Mouse (Mus musculus) small intestine, adult 2 months (tissue): Measurements from ENCODE around the gene Olfr1419. TPM values are rescaled to one million over a fixed set of nuclear protein-coding genes. Genes with fewer than 3 reads are reported as not detected.

ENCODE experiments used
- H3K27ac ChIP-seq: fragments of 200-500 bp; 2 replicates; pipeline ENCODE4 v1.5.1; 2012; ENCODE audit warnings: low read depth, low read length, control low read depth, inconsistent platforms; ENCODE audit not compliant: insufficient read depth
- H3K27me3 ChIP-seq: fragments of 200-500 bp; 2 replicates; pipeline ENCODE4 v1.6.1; 2012; ENCODE audit warnings: mild to moderate bottlenecking, moderate library complexity, low read length, inconsistent platforms; ENCODE audit not compliant: control insufficient read depth, insufficient read depth
- H3K36me3 ChIP-seq: fragments of 200-500 bp; 2 replicates; pipeline ENCODE4 v1.6.1; 2012; ENCODE audit warnings: mild to moderate bottlenecking, low read length, control low read depth, inconsistent platforms; ENCODE audit not compliant: control insufficient read depth, insufficient read depth
- H3K4me1 ChIP-seq: fragments of 200-500 bp; 2 replicates; pipeline ENCODE4 v1.6.1; 2012; ENCODE audit warnings: low read length, inconsistent platforms, mixed read lengths; ENCODE audit not compliant: control insufficient read depth, insufficient read depth, insufficient read length
- H3K4me3 ChIP-seq: fragments of 200-500 bp; 2 replicates; pipeline ENCODE4 v1.5.1; 2012; ENCODE audit warnings: low read depth, mild to moderate bottlenecking, control low read depth, inconsistent platforms, low read length, moderate library complexity
- CTCF ChIP-seq: fragments of 200-500 bp; IDR thresholded peaks from 2 replicates; pipeline ENCODE4 v1.5.1; 2012; ENCODE audit warnings: low read depth, mild to moderate bottlenecking, control low read depth, inconsistent platforms, low read length, moderate library complexity, mixed read lengths; ENCODE audit not compliant: insufficient replicate concordance, insufficient read length; ENCODE audit errors: extremely low read depth
- POLR2A ChIP-seq: fragments of 200-500 bp; IDR thresholded peaks from 2 replicates; pipeline ENCODE4 v1.6.1; 2012; ENCODE audit warnings: low read depth, mild to moderate bottlenecking, control low read depth, inconsistent platforms, low read length, moderate library complexity
- WGBS: fragments of 180-500 bp; shearing (Covaris S2); methylation state at CpG from one replicate; pipeline ENCODE4 v1.1.7; 2018; 5-methylcytosine and 5-hydroxymethylcytosine counted together
- polyA plus RNA-seq: library from polyadenylated mRNA; depleted of rRNA; stranded (reverse); fragments of >200 nt; gene quantifications from 2 replicates; pipeline ENCODE4 v1.2.3, GENCODE M21; 2012; rRNA removed

Olfr1419 gene
- polyA plus RNA-seq, 1 experiment = not detected

GRCm38 (mm10) chr19:11846333-11846732, 28.6 kb downstream of the Olfr1419 start:
- Histone ChIP-seq H3K4me1 (no peaks in the 10 kb centered on the region), H3K4me3 (no peak overlapping the region), H3K27me3 (no peaks in the 10 kb centered on the region), H3K36me3 (no peaks in the 10 kb centered on the region), H3K27ac (no peak overlapping the region)
- WGBS = 80% methylated on average over 4 of the region's 4 CpGs
- TF ChIP-seq POLR2A = no peak
- TF ChIP-seq CTCF = no peak

GRCm38 (mm10) chr19:11839119-11839518, 35.8 kb downstream of the Olfr1419 start, which contains the start of gene Olfr1417:
Gene Olfr1417, minus strand, starts transcription at chr19:11839219.
- no peaks in the 10 kb centered on the region for H3K27me3 ChIP-seq

DNA sequence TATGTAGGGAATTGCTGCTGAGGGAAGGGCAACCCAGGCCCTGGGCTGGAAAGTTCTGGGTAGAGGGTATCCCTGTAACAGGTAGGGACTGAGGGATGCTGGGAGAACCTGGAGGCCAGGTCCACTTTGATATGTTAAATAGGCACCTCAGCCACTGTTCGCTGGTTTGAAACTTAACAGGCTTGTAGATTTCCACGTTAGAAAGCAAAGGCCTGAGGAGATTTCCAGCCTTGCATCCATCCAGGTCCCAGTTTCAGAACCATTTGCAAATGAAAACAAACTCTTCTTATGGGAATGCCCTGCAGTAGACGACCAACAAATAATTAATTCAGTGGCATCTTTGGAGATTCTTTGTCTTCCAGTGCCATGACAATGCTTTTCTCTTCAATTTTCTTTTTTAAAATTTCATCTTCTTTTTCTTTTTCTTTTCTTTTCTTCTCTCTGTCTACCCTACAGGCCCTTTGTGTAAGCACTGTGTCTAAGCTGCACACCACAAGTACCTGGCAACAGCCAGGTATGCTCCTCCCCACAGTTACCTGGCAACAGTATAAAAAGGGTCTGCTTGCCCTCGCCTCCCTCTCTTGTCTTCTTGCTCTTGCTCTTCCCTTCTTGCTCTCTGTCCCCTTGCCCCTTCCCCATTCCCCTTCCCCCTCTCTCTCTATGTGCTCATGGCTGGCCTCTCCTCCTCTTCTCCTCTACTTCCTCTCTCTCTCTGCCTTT, 51.4 kb downstream of the Olfr1419 start:
- TF ChIP-seq POLR2A (no peak), CTCF (no peak)
- Histone ChIP-seq H3K4me3 (no peak overlapping the region), H3K36me3 (no peaks in the 10 kb centered on the region), H3K27ac (no peak overlapping the region), H3K4me1 (no peaks in the 10 kb centered on the region), H3K27me3 (no peaks in the 10 kb centered on the region)
- WGBS = 55% methylated on average over 4 of the region's 4 CpGs

More at GRCm38 (mm10) chr19:11839119-11839518, 35.8 kb downstream of the Olfr1419 start, which contains the start of gene Olfr1417:
- Histone ChIP-seq H3K36me3 (no peaks in the 10 kb centered on the region), H3K4me1 (no peaks in the 10 kb centered on the region), H3K27ac (no peak within 1 kb of the TSS), H3K4me3 (no peak within 1 kb of the TSS)
- WGBS = 83% methylated on average over 4 of the region's 4 CpGs
- TF ChIP-seq POLR2A (no peak), CTCF (no peak)

DNA sequence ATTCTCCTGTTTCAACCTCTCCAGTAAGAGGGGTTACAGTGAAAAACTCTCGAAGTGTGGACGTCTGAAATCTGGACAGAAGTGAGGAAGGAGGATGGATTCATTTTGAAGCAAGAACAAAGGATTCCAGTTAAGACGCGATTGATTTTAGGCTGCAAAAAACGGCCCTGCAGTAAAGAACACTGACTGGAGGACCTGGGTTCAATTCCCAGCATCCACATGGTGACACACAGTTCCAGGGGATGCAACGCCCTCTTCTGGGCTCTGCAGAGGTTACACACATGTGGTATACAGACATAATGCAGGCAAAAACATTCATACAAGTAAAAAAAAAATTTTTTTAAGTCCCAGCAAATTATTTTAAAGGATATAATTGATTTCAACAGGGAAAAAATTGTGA, 54.7 kb downstream of the Olfr1419 start:
- WGBS = 25% methylated on average over 6 of the region's 6 CpGs
- Histone ChIP-seq H3K4me3 (peak overlapping the region; percentile 89; the same call in 1 of the 2 replicates), H3K27ac (peak overlapping the region; percentile 46), H3K36me3 (0 out of 2 replicates have a peak, but pooled peaks cover 2% of the 10 kb centered on the region), H3K27me3 (no peaks in the 10 kb centered on the region), H3K4me1 (peaks cover 5% of the 10 kb centered on the region; the same call in 1 of the 2 replicates)
- no peak for TF ChIP-seq POLR2A
- no peak for TF ChIP-seq CTCF

DNA sequence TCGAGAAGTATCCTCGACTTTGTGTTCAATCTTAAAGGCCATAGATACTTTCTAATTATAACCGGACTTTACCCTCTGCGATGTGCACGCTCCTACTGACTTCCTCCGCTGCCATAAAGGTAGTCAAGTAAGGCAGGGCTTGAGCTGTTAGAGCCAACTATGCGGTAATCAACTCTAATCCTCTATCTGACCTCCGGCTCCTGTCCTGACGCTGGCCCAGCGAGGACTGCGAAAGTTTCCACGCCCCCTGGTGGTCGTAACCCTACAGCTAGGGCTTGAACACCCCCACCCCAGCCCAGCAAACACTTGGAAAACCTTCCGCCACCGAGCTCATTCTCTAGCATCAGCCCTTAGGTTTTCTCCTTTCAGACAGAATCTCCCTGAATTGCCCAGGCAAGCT, 55.1 kb downstream of the Olfr1419 start:
- TF ChIP-seq POLR2A (no peak), CTCF (peak; percentile 77; the same call in 1 of the 2 replicates)
- peak overlapping the region; percentile 91 for H3K27ac ChIP-seq
- 1% methylated on average over 15 of the region's 15 CpGs for WGBS
- H3K27me3 ChIP-seq = no peaks in the 10 kb centered on the region
- 0 out of 2 replicates have a peak, but pooled peaks cover 2% of the 10 kb centered on the region for H3K36me3 ChIP-seq
- peak overlapping the region; percentile 89; the same call in 1 of the 2 replicates for H3K4me3 ChIP-seq
- peaks cover 10% of the 10 kb centered on the region; the same call in 1 of the 2 replicates for H3K4me1 ChIP-seq

DNA sequence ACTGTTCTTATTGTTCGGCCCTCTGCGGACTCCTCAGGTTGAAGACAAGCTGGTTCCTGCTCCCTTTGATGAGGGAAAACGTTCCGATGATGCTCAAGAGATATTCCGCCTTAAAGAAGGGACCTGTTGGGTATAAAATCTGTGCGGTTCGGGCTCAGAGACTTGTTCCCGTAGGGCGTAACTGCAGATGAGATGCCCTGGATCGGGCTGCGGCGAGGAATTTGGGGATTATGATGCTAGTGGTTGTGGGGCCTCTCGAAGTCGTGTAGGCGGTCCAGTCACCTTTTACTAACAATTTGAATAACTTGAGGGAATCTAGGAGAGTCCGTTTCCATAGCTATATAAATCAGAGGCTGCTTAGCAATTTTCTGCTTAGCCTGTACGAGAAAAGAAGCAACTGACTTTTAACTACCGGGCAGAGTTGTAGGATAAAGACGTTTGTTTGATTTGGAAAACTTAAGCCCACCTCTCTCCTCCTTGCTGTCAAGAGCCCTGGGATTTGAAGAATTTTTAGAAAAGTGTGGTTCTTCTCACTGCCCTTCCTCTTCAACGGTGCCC, 55.7 kb downstream of the Olfr1419 start, which contains the start of gene Stx3:
Gene Stx3 (minus strand): TSS at position 261 of the 558 bp plus-strand sequence.
- Histone ChIP-seq H3K4me3 (peak within 1 kb of the TSS; percentile 89), H3K27me3 (no peaks in the 10 kb centered on the region), H3K4me1 (peaks cover 12% of the 10 kb centered on the region; the same call in 1 of the 2 replicates), H3K27ac (peak within 1 kb of the TSS; percentile 91), H3K36me3 (0 out of 2 replicates have a peak, but pooled peaks cover 2% of the 10 kb centered on the region)
- TF ChIP-seq POLR2A (no peak), CTCF (no peak)
- WGBS = under 1% methylated on average over 20 of the region's 20 CpGs

Other genes with a start within 250 kb of the Olfr1419 start
- not detected in 2 replicates for gene Ms4a3, start 234.3 kb downstream of the Olfr1419 start, polyA plus RNA-seq
- not detected in 2 replicates for gene Oosp2, start 214.5 kb downstream of the Olfr1419 start, polyA plus RNA-seq
- 0.38 TPM in 1 of 2 replicates, not detected in the other for gene Oosp1, start 184.0 kb downstream of the Olfr1419 start, polyA plus RNA-seq
- gene Oosp3, start 178.1 kb downstream of the Olfr1419 start, polyA plus RNA-seq = not detected in 2 replicates
- gene Gif, start 127.6 kb downstream of the Olfr1419 start, polyA plus RNA-seq = 0.09 and 8.4 TPM in 2 replicates
- 1.8 and 4.0 TPM in 2 replicates for gene Mrpl16, start 104.7 kb downstream of the Olfr1419 start, polyA plus RNA-seq
- gene Stx3, start 55.7 kb downstream of the Olfr1419 start, polyA plus RNA-seq = 12.7 and 38.0 TPM in 2 replicates
- gene Olfr1417, start 35.9 kb downstream of the Olfr1419 start, polyA plus RNA-seq = not detected in 2 replicates
- not detected in 2 replicates for gene Olfr1418, start 14.0 kb downstream of the Olfr1419 start, polyA plus RNA-seq
- gene Olfr1420, start 11.5 kb upstream of the Olfr1419 start, polyA plus RNA-seq = not detected in 2 replicates
- gene Patl1, start 37.3 kb upstream of the Olfr1419 start, polyA plus RNA-seq = 6.6 and 12.2 TPM in 2 replicates
- gene Osbp, start 90.8 kb upstream of the Olfr1419 start, polyA plus RNA-seq = 7.0 and 12.0 TPM in 2 replicates
- not detected in 2 replicates for gene Olfr1423, start 166.2 kb upstream of the Olfr1419 start, polyA plus RNA-seq
- gene Olfr1424, start 187.6 kb upstream of the Olfr1419 start, polyA plus RNA-seq = not detected in 2 replicates
- not detected in 2 replicates for gene Olfr1425, start 202.6 kb upstream of the Olfr1419 start, polyA plus RNA-seq
- gene Olfr1426, start 216.9 kb upstream of the Olfr1419 start, polyA plus RNA-seq = not detected in 2 replicates
- not detected in 2 replicates for gene Olfr1427, start 228.2 kb upstream of the Olfr1419 start, polyA plus RNA-seq
- not detected in 2 replicates for gene Olfr1428, start 240.8 kb upstream of the Olfr1419 start, polyA plus RNA-seq
- gene Olfr76, start 248.1 kb upstream of the Olfr1419 start, polyA plus RNA-seq = not detected in 2 replicates